Comparison of ENCODE assay signal across 1 mouse cellular context in the genomic region with DNA sequence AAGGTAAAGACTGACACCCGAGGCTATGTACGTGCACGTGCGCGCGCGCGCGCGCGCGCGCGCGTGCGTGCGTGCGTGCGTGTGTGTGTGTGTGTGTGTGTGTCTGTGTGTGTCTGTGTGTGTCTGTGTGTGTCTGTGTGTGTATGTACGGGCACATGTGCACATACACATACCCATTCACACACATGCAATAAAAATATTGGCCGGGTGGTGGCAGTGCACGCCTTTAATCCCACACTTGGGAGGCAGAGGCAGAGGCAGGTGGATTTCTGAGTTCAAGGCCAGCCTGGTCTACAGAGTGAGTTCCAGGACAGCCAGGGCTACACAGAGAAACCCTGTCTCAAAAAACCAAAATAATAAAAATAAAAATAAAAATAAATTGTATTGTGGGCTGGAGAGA. TPM values are rescaled to one million over a fixed set of nuclear protein-coding genes. Genes with fewer than 3 reads are reported as not detected.
"Had no signal": no experiment of that assay in that cellular context is flagged by ENCODE, and none has a peak within 500 bp of the region (broad histone marks: within the 10 kb centered on the region; RNA-seq: fewer than 3 reads in every experiment).

No protein-coding gene starts in this region.

RNA-seq across cellular contexts. Expression of a gene that starts 39.1 kb away (rescaled TPM):
- total RNA-seq: gastrocnemius, postnatal 36 days had no signal
